Mouse (Mus musculus): ENCODE data around the gene Mei1. TPM values are rescaled to one million over a fixed set of nuclear protein-coding genes. Genes with fewer than 3 reads are reported as not detected.

Mei1 gene
- not detected in 2 replicates for polyA plus RNA-seq (2015; fragmentation: Nextera tagmentation; extraction: Ambion mirVana)

GRCm38 (mm10) chr15:82069898-82070297 lies at the start of gene Mei1:
Gene Mei1, plus strand, starts transcription at chr15:82069996.

GRCm38 (mm10) chr15:82033762-82034161 lies 36.0 kb upstream of the Mei1 start, which contains the start of gene Desi1:
Gene Desi1, minus strand, starts transcription at chr15:82033862.

GRCm38 (mm10) chr15:82047080-82047883 lies 22.5 kb upstream of the Mei1 start, which contains the start of gene Snu13:
Gene Snu13, minus strand, starts transcription at chr15:82047598.

GRCm38 (mm10) chr15:82058719-82059201 lies 11.0 kb upstream of the Mei1 start, which contains the start of gene 4930407I10Rik:
Gene 4930407I10Rik, plus strand, starts transcription at chr15:82059151.

DNA sequence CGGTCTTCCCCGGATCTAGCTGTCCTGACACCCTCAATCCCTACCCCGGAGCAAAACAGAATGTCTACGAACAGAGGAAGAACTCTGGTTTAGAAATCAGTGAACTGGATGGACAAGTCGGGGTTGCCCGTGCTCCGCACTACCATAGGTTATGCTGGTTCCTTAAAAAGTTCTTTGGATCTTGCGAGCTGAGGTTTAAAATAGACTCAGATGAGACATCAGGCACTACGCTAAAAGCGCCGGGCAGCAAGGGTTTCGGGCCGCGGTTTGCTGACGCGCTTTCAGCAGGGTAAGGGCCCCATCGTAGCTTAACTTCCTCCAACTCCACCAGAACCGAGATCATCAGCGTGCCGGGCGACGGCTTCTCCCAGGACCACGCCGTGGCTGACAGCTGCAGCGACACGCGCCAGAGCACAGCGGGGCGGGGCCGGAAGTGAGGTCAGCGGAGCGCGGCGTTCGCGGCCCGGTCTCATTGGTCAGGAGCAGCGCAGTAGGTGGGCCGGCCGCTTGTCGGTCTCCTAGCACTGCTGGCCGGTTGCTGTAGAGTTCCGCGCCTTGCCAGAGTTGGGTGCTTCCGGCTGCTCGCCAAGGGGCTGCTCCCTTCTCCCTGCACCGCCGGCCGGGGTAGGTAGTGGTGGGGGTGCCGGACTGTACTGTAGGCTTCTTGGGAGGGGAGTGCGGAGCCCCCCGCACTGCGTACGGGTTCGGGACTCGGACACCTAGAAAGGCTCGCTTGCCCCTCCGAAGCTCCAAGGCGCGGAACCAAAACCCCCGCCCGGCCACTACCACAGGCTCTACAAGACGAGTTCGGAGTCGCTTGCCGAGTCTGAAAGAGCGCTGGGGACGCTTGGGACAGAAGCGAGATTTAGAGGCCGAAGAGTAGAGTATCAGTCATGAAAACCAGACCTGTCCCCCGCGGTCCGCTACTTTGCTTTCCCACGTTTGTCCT lies 57.9 kb downstream of the Mei1 start, which contains the start of gene Ccdc134:
TSS of gene Ccdc134 (plus strand) at position 497 of the 949 bp plus-strand sequence.

GRCm38 (mm10) chr15:82146770-82147610 lies 77.2 kb downstream of the Mei1 start, which contains the start of gene Srebf2:
Gene Srebf2, plus strand, starts transcription at chr15:82147181.

Other genes starting within 250 kb of the Mei1 start
- 19.7 and 22.3 TPM in 2 replicates for gene Tob2, start 211.2 kb upstream of the Mei1 start, polyA plus RNA-seq (2015; fragmentation: Nextera tagmentation; extraction: Ambion mirVana)
- 53.5 and 65.5 TPM in 2 replicates for gene Phf5a, start 198.1 kb upstream of the Mei1 start, polyA plus RNA-seq (2015; fragmentation: Nextera tagmentation; extraction: Ambion mirVana)
- 101 and 150 TPM in 2 replicates for gene Aco2, start 197.7 kb upstream of the Mei1 start, polyA plus RNA-seq (2015; fragmentation: Nextera tagmentation; extraction: Ambion mirVana)
- gene Polr3h, start 143.8 kb upstream of the Mei1 start, polyA plus RNA-seq (2015; fragmentation: Nextera tagmentation; extraction: Ambion mirVana) = 57.3 and 83.5 TPM in 2 replicates
- 31.4 and 48.3 TPM in 2 replicates for gene Csdc2, start 133.2 kb upstream of the Mei1 start, polyA plus RNA-seq (2015; fragmentation: Nextera tagmentation; extraction: Ambion mirVana)
- 89.3 and 111 TPM in 2 replicates for gene Pmm1, start 109.1 kb upstream of the Mei1 start, polyA plus RNA-seq (2015; fragmentation: Nextera tagmentation; extraction: Ambion mirVana)
- not detected in 2 replicates for gene 1700029P11Rik, start 89.5 kb upstream of the Mei1 start, polyA plus RNA-seq (2015; fragmentation: Nextera tagmentation; extraction: Ambion mirVana)
- gene Xrcc6, start 82.2 kb upstream of the Mei1 start, polyA plus RNA-seq (2015; fragmentation: Nextera tagmentation; extraction: Ambion mirVana) = 64.9 and 130 TPM in 2 replicates
- 28.6 and 66.0 TPM in 2 replicates for gene Desi1, start 36.1 kb upstream of the Mei1 start, polyA plus RNA-seq (2015; fragmentation: Nextera tagmentation; extraction: Ambion mirVana)
- gene Snu13, start 22.4 kb upstream of the Mei1 start, polyA plus RNA-seq (2015; fragmentation: Nextera tagmentation; extraction: Ambion mirVana) = 171 and 189 TPM in 2 replicates
- gene 4930407I10Rik, start 10.8 kb upstream of the Mei1 start, polyA plus RNA-seq (2015; fragmentation: Nextera tagmentation; extraction: Ambion mirVana) = not detected in 2 replicates
- gene Ccdc134, start 57.9 kb downstream of the Mei1 start, polyA plus RNA-seq (2015; fragmentation: Nextera tagmentation; extraction: Ambion mirVana) = 5.3 and 5.7 TPM in 2 replicates
- gene Srebf2, start 77.2 kb downstream of the Mei1 start, polyA plus RNA-seq (2015; fragmentation: Nextera tagmentation; extraction: Ambion mirVana) = 53.9 and 76.2 TPM in 2 replicates
- gene Shisa8, start 142.8 kb downstream of the Mei1 start, polyA plus RNA-seq (2015; fragmentation: Nextera tagmentation; extraction: Ambion mirVana) = 0.25 and 0.27 TPM in 2 replicates
- 0.16 and 0.26 TPM in 2 replicates for gene Tnfrsf13c, start 154.4 kb downstream of the Mei1 start, polyA plus RNA-seq (2015; fragmentation: Nextera tagmentation; extraction: Ambion mirVana)
- 24.4 and 24.9 TPM in 2 replicates for gene Cenpm, start 174.8 kb downstream of the Mei1 start, polyA plus RNA-seq (2015; fragmentation: Nextera tagmentation; extraction: Ambion mirVana)
- gene 1500009C09Rik, start 182.4 kb downstream of the Mei1 start, polyA plus RNA-seq (2015; fragmentation: Nextera tagmentation; extraction: Ambion mirVana) = 0.25 and 0.44 TPM in 2 replicates
- 8.6 and 22.3 TPM in 2 replicates for gene Sept3, start 204.9 kb downstream of the Mei1 start, polyA plus RNA-seq (2015; fragmentation: Nextera tagmentation; extraction: Ambion mirVana)
- gene Wbp2nl, start 229.0 kb downstream of the Mei1 start, polyA plus RNA-seq (2015; fragmentation: Nextera tagmentation; extraction: Ambion mirVana) = 0.17 TPM in 1 of 2 replicates, not detected in the other

Measured in adrenal gland, postnatal 0 days (tissue).